Mouse (Mus musculus) stomach, postnatal 0 days (tissue): ENCODE results near the gene Nsmce1. TPM values are rescaled to one million over a fixed set of nuclear protein-coding genes. Genes with fewer than 3 reads are reported as not detected.

Experiments used
- ATAC-seq: fragments of 200-750 bp; cut with Nextera tagmentation; 2 replicates; pipeline ENCODE4 v1.8.0; 2017; ENCODE audit not compliant: low FRiP score, low TSS enrichment
- DNase-seq: peaks from one replicate; pipeline ENCODE4 v3.0.0-alpha.2; 2016; ENCODE audit warnings: low spot score
- H3K27ac ChIP-seq: fragments of 300-500 bp; sonication (generic); replicated peaks from 2 replicates; pipeline ENCODE4 v1.5.1; 2014; ENCODE audit warnings: mild to moderate bottlenecking, control low read depth
- H3K27me3 ChIP-seq: fragments of 300-500 bp; sonication (generic); 2 replicates; pipeline ENCODE4 v1.6.1; 2014; ENCODE audit warnings: low read length; ENCODE audit not compliant: control insufficient read depth, insufficient read depth
- H3K36me3 ChIP-seq: fragments of 300-500 bp; sonication (generic); 2 replicates; pipeline ENCODE4 v1.6.1; 2014; ENCODE audit warnings: low read length, mixed read lengths; ENCODE audit not compliant: control insufficient read depth, insufficient read depth
- H3K4me1 ChIP-seq: fragments of 300-500 bp; sonication (generic); replicated peaks from 2 replicates; pipeline ENCODE4 v1.6.1; 2014; ENCODE audit warnings: antibody characterized with exemption; ENCODE audit not compliant: control insufficient read depth, insufficient read depth
- H3K4me2 ChIP-seq: fragments of 300-500 bp; sonication (generic); replicated peaks from 2 replicates; pipeline ENCODE4 v1.6.1; 2014; ENCODE audit warnings: low read depth, mild to moderate bottlenecking, control low read depth, moderate library complexity
- H3K4me3 ChIP-seq: fragments of 300-500 bp; sonication (generic); 2 replicates; pipeline ENCODE4 v1.5.1; 2014; ENCODE audit warnings: low read depth, low read length, control low read depth
- H3K9ac ChIP-seq: fragments of 300-500 bp; sonication (generic); 2 replicates; pipeline ENCODE4 v1.6.1; 2014; ENCODE audit warnings: mild to moderate bottlenecking, low read length, control low read depth, mixed read lengths
- H3K9me3 ChIP-seq: fragments of 300-500 bp; sonication (generic); 2 replicates; pipeline ENCODE4 v1.6.1; 2016; ENCODE audit warnings: low read length; ENCODE audit not compliant: control insufficient read depth
- CTCF ChIP-seq: IDR thresholded peaks from 2 replicates; pipeline ENCODE4 v1.5.1; 2016; ENCODE audit warnings: antibody characterized with exemption, low read depth, mild to moderate bottlenecking, moderate library complexity
- EP300 ChIP-seq: optimal IDR thresholded peaks from 2 replicates; pipeline ENCODE3; 2016; ENCODE audit warnings: antibody characterized with exemption
- WGBS: fragments of 180-500 bp; shearing (Covaris S2); extraction: QIAGEN DNeasy Blood & Tissue Kit; methylation state at CpG from one replicate; pipeline ENCODE4 v1.1.7; 2014; 5-methylcytosine and 5-hydroxymethylcytosine counted together
- polyA plus RNA-seq: library from polyadenylated mRNA; unstranded; fragments of >200 nt; fragmentation: Nextera tagmentation; extraction: Ambion mirVana; gene quantifications from 2 replicates; pipeline ENCODE4 v1.2.1, GENCODE M21; 2015

Nsmce1 gene
- polyA plus RNA-seq, 1 experiment from 2014 or later, result 77.0 TPM

- DNase-seq, result no peak
- Histone ChIP-seq H3K4me3 (no peak overlapping the region), H3K9me3 (no peaks in the 10 kb centered on the region), H3K9ac (no peak overlapping the region), H3K4me2 (no peak overlapping the region), H3K36me3 (peaks cover 10% of the 10 kb centered on the region; the same call in 1 of the 2 replicates), H3K4me1 (peaks cover 14% of the 10 kb centered on the region), H3K27me3 (no peaks in the 10 kb centered on the region), H3K27ac (peak overlapping the region; percentile 85)
- peak; percentile 61 for ATAC-seq
- TF ChIP-seq EP300, result no peak
- peak; percentile 48 for TF ChIP-seq CTCF
- WGBS, result 40% methylated on average over 11 of the region's 11 CpGs
These were observed 15.7 kb downstream of the Nsmce1 start for GRCm38 (mm10) chr7:125475601-125476251.

GRCm38 (mm10) chr7:125474535-125474934 is 16.9 kb downstream of the Nsmce1 start:
- no peak for TF ChIP-seq EP300
- no peak for TF ChIP-seq CTCF
- Histone ChIP-seq H3K9ac (no peak overlapping the region), H3K4me3 (no peak overlapping the region), H3K27ac (peak overlapping the region; percentile 85), H3K4me1 (peaks cover 14% of the 10 kb centered on the region), H3K4me2 (no peak overlapping the region), H3K27me3 (no peaks in the 10 kb centered on the region), H3K9me3 (no peaks in the 10 kb centered on the region), H3K36me3 (peaks cover 5% of the 10 kb centered on the region; the same call in 1 of the 2 replicates)
- DNase-seq (no peak), ATAC-seq (no peak)
- 72% methylated on average over 4 of the region's 4 CpGs for WGBS

- DNase-seq (peak; percentile 76), ATAC-seq (peak; percentile 75)
- TF ChIP-seq CTCF, result peak; percentile 98
- no peak for TF ChIP-seq EP300
- Histone ChIP-seq H3K4me2 (0 out of 2 replicates have a peak overlapping the region, but pooled peaks have one; percentile 6), H3K27me3 (no peaks in the 10 kb centered on the region), H3K4me1 (peaks cover 14% of the 10 kb centered on the region), H3K36me3 (peaks cover 25% of the 10 kb centered on the region), H3K9ac (peak overlapping the region; percentile 28; the same call in 1 of the 2 replicates), H3K4me3 (no peak overlapping the region), H3K27ac (peak overlapping the region; percentile 80), H3K9me3 (no peaks in the 10 kb centered on the region)
- WGBS, result 17% methylated on average over 13 of the region's 13 CpGs
These were observed 19.2 kb downstream of the Nsmce1 start for GRCm38 (mm10) chr7:125471991-125472741.

GRCm38 (mm10) chr7:125470901-125471300 is 20.5 kb downstream of the Nsmce1 start:
- H3K36me3 ChIP-seq, result peaks cover 36% of the 10 kb centered on the region
- 93% methylated on average over 4 of the region's 4 CpGs for WGBS
- no peaks in the 10 kb centered on the region for H3K27me3 ChIP-seq
- no peak overlapping the region for H3K4me3 ChIP-seq
- TF ChIP-seq CTCF (no peak), EP300 (no peak)
- H3K4me2 ChIP-seq, result no peak overlapping the region
- no peaks in the 10 kb centered on the region for H3K9me3 ChIP-seq
- no peak for DNase-seq
- H3K4me1 ChIP-seq, result peaks cover 13% of the 10 kb centered on the region
- H3K27ac ChIP-seq, result no peak overlapping the region
- no peak overlapping the region for H3K9ac ChIP-seq
- ATAC-seq, result no peak

GRCm38 (mm10) chr7:125469937-125470336 is 21.5 kb downstream of the Nsmce1 start:
- ATAC-seq, result peak; percentile 48; the same call in 1 of the 2 replicates
- WGBS, result 28% methylated on average over 5 of the region's 5 CpGs

More at GRCm38 (mm10) chr7:125469937-125470336, 21.5 kb downstream of the Nsmce1 start:
- no peaks in the 10 kb centered on the region for H3K27me3 ChIP-seq
- H3K36me3 ChIP-seq, result peaks cover 36% of the 10 kb centered on the region
- no peak overlapping the region for H3K4me2 ChIP-seq
- no peak overlapping the region for H3K27ac ChIP-seq
- H3K9ac ChIP-seq, result no peak overlapping the region
- H3K4me3 ChIP-seq, result no peak overlapping the region
- peak; percentile 80 for DNase-seq
- TF ChIP-seq CTCF, result peak; percentile 93
- TF ChIP-seq EP300, result no peak
- H3K4me1 ChIP-seq, result peaks cover 4% of the 10 kb centered on the region; the same call in 1 of the 2 replicates
- H3K9me3 ChIP-seq, result no peaks in the 10 kb centered on the region
